Mouse (Mus musculus): ENCODE measurements around the gene Pum2. TPM values are rescaled to one million over a fixed set of nuclear protein-coding genes. Genes with fewer than 3 reads are reported as not detected.

The Pum2 gene
- polyA plus RNA-seq, 1 experiment from 2014 or later, result 69.2 TPM

- Histone ChIP-seq H3K4me2 (replicated peaks; ENCODE audit: low read depth, low read length) (no peak overlapping the region), H3K36me3 (ENCODE audit: control insufficient read depth, insufficient read depth, low read length) (0 out of 2 replicates have a peak, but pooled peaks cover 2% of the 10 kb centered on the region), H3K27ac (ENCODE audit: low read length) (no peak overlapping the region), H3K4me3 (ENCODE audit: low read depth, low read length) (no peak overlapping the region), H3K4me1 (ENCODE audit: control insufficient read depth, insufficient read depth, low read length) (no peaks in the 10 kb centered on the region), H3K27me3 (ENCODE audit: control insufficient read depth, insufficient read depth, low read length) (no peaks in the 10 kb centered on the region), H3K9me3 (ENCODE audit: control insufficient read depth, low read depth, low read length) (no peaks in the 10 kb centered on the region), H3K9ac (replicated peaks; ENCODE audit: low read depth, low read length) (no peak overlapping the region)
- no peak for ATAC-seq (ENCODE audit: insufficient number of reproducible peaks, insufficient read depth, low FRiP score, low read depth)
- WGBS, result 87% methylated on average over 6 of the region's 6 CpGs
Measured at GRCm38 (mm10) chr12:8759779-8760178, 85.8 kb downstream of the Pum2 start.

- Histone ChIP-seq H3K9me3 (ENCODE audit: control insufficient read depth, low read depth, low read length) (no peaks in the 10 kb centered on the region), H3K4me1 (ENCODE audit: control insufficient read depth, insufficient read depth, low read length) (no peaks in the 10 kb centered on the region), H3K9ac (replicated peaks; ENCODE audit: low read depth, low read length) (no peak overlapping the region), H3K36me3 (ENCODE audit: control insufficient read depth, insufficient read depth, low read length) (no peaks in the 10 kb centered on the region), H3K4me2 (replicated peaks; ENCODE audit: low read depth, low read length) (no peak overlapping the region), H3K4me3 (ENCODE audit: low read depth, low read length) (no peak overlapping the region), H3K27ac (ENCODE audit: low read length) (no peak overlapping the region), H3K27me3 (ENCODE audit: control insufficient read depth, insufficient read depth, low read length) (no peaks in the 10 kb centered on the region)
- 70% methylated on average over 6 of the region's 6 CpGs for WGBS
- no peak for ATAC-seq (ENCODE audit: insufficient number of reproducible peaks, insufficient read depth, low FRiP score, low read depth)
Measured at GRCm38 (mm10) chr12:8760561-8760960, 86.6 kb downstream of the Pum2 start.

GRCm38 (mm10) chr12:8761058-8761457 lies 87.1 kb downstream of the Pum2 start:
- WGBS, result 71% methylated on average over 7 of the region's 7 CpGs
- ATAC-seq (ENCODE audit: insufficient number of reproducible peaks, insufficient read depth, low FRiP score, low read depth), result no peak
- no peaks in the 10 kb centered on the region for H3K9me3 ChIP-seq (ENCODE audit: control insufficient read depth, low read depth, low read length)

GRCm38 (mm10) chr12:8762667-8763066 lies 88.7 kb downstream of the Pum2 start:
- Histone ChIP-seq H3K36me3 (ENCODE audit: control insufficient read depth, insufficient read depth, low read length) (no peaks in the 10 kb centered on the region), H3K4me2 (replicated peaks; ENCODE audit: low read depth, low read length) (no peak overlapping the region), H3K27ac (ENCODE audit: low read length) (no peak overlapping the region), H3K9me3 (ENCODE audit: control insufficient read depth, low read depth, low read length) (no peaks in the 10 kb centered on the region), H3K9ac (replicated peaks; ENCODE audit: low read depth, low read length) (no peak overlapping the region), H3K4me3 (ENCODE audit: low read depth, low read length) (no peak overlapping the region), H3K27me3 (ENCODE audit: control insufficient read depth, insufficient read depth, low read length) (no peaks in the 10 kb centered on the region), H3K4me1 (ENCODE audit: control insufficient read depth, insufficient read depth, low read length) (no peaks in the 10 kb centered on the region)
- 73% methylated on average over 2 of the region's 2 CpGs for WGBS
- ATAC-seq (ENCODE audit: insufficient number of reproducible peaks, insufficient read depth, low FRiP score, low read depth), result no peak

More at GRCm38 (mm10) chr12:8761058-8761457, 87.1 kb downstream of the Pum2 start:
- no peak overlapping the region for H3K27ac ChIP-seq (ENCODE audit: low read length)
- no peaks in the 10 kb centered on the region for H3K36me3 ChIP-seq (ENCODE audit: control insufficient read depth, insufficient read depth, low read length)
- H3K4me1 ChIP-seq (ENCODE audit: control insufficient read depth, insufficient read depth, low read length), result no peaks in the 10 kb centered on the region
- H3K4me2 ChIP-seq (replicated peaks; ENCODE audit: low read depth, low read length), result no peak overlapping the region
- H3K27me3 ChIP-seq (ENCODE audit: control insufficient read depth, insufficient read depth, low read length), result no peaks in the 10 kb centered on the region
- no peak overlapping the region for H3K4me3 ChIP-seq (ENCODE audit: low read depth, low read length)
- no peak overlapping the region for H3K9ac ChIP-seq (replicated peaks; ENCODE audit: low read depth, low read length)

GRCm38 (mm10) chr12:8764221-8764930 lies 90.4 kb downstream of the Pum2 start:
- 69% methylated on average over 15 of the region's 15 CpGs for WGBS
- no peak overlapping the region for H3K27ac ChIP-seq (ENCODE audit: low read length)
- H3K9ac ChIP-seq (replicated peaks; ENCODE audit: low read depth, low read length), result no peak overlapping the region
- no peak for ATAC-seq (ENCODE audit: insufficient number of reproducible peaks, insufficient read depth, low FRiP score, low read depth)
- no peak overlapping the region for H3K4me3 ChIP-seq (ENCODE audit: low read depth, low read length)
- H3K27me3 ChIP-seq (ENCODE audit: control insufficient read depth, insufficient read depth, low read length), result no peaks in the 10 kb centered on the region
- H3K36me3 ChIP-seq (ENCODE audit: control insufficient read depth, insufficient read depth, low read length), result no peaks in the 10 kb centered on the region
- no peak overlapping the region for H3K4me2 ChIP-seq (replicated peaks; ENCODE audit: low read depth, low read length)
- no peaks in the 10 kb centered on the region for H3K9me3 ChIP-seq (ENCODE audit: control insufficient read depth, low read depth, low read length)
- no peaks in the 10 kb centered on the region for H3K4me1 ChIP-seq (ENCODE audit: control insufficient read depth, insufficient read depth, low read length)

GRCm38 (mm10) chr12:8770946-8771843 lies 97.3 kb downstream of the Pum2 start, which contains the start of gene Sdc1:
TSS of gene Sdc1 (plus strand) at chr12:8771323.
- under 1% methylated on average over 62 of the region's 67 CpGs for WGBS
- H3K27me3 ChIP-seq (ENCODE audit: control insufficient read depth, insufficient read depth, low read length), result no peaks in the 10 kb centered on the region
- H3K27ac ChIP-seq (ENCODE audit: low read length), result peak within 1 kb of the TSS; percentile 93
- H3K9ac ChIP-seq (replicated peaks; ENCODE audit: low read depth, low read length), result peak within 1 kb of the TSS; percentile 85
- peak; percentile 92 for ATAC-seq (ENCODE audit: insufficient number of reproducible peaks, insufficient read depth, low FRiP score, low read depth)
- H3K4me2 ChIP-seq (replicated peaks; ENCODE audit: low read depth, low read length), result peak within 1 kb of the TSS; percentile 93
- H3K4me3 ChIP-seq (ENCODE audit: low read depth, low read length), result peak within 1 kb of the TSS; percentile 94
- no peaks in the 10 kb centered on the region for H3K9me3 ChIP-seq (ENCODE audit: control insufficient read depth, low read depth, low read length)
- H3K4me1 ChIP-seq (ENCODE audit: control insufficient read depth, insufficient read depth, low read length), result peaks cover 15% of the 10 kb centered on the region
- H3K36me3 ChIP-seq (ENCODE audit: control insufficient read depth, insufficient read depth, low read length), result no peaks in the 10 kb centered on the region

- Histone ChIP-seq H3K27ac (ENCODE audit: low read length) (peak overlapping the region; percentile 93), H3K27me3 (ENCODE audit: control insufficient read depth, insufficient read depth, low read length) (no peaks in the 10 kb centered on the region), H3K4me1 (ENCODE audit: control insufficient read depth, insufficient read depth, low read length) (peaks cover 15% of the 10 kb centered on the region), H3K36me3 (ENCODE audit: control insufficient read depth, insufficient read depth, low read length) (no peaks in the 10 kb centered on the region), H3K9me3 (ENCODE audit: control insufficient read depth, low read depth, low read length) (no peaks in the 10 kb centered on the region), H3K9ac (replicated peaks; ENCODE audit: low read depth, low read length) (peak overlapping the region; percentile 85), H3K4me2 (replicated peaks; ENCODE audit: low read depth, low read length) (peak overlapping the region; percentile 93), H3K4me3 (ENCODE audit: low read depth, low read length) (peak overlapping the region; percentile 94)
- ATAC-seq (ENCODE audit: insufficient number of reproducible peaks, insufficient read depth, low FRiP score, low read depth), result no peak; the same call in 1 of the 2 replicates
- WGBS, result under 1% methylated on average over 37 of the region's 37 CpGs
Measured at GRCm38 (mm10) chr12:8771844-8772380, 98.0 kb downstream of the Pum2 start.

GRCm38 (mm10) chr12:8772451-8773143 lies 98.7 kb downstream of the Pum2 start:
- Histone ChIP-seq H3K27me3 (ENCODE audit: control insufficient read depth, insufficient read depth, low read length) (no peaks in the 10 kb centered on the region), H3K9ac (replicated peaks; ENCODE audit: low read depth, low read length) (peak overlapping the region; percentile 85)
- under 1% methylated on average over 54 of the region's 55 CpGs for WGBS

More at GRCm38 (mm10) chr12:8772451-8773143, 98.7 kb downstream of the Pum2 start:
- Histone ChIP-seq H3K4me1 (ENCODE audit: control insufficient read depth, insufficient read depth, low read length) (peaks cover 20% of the 10 kb centered on the region), H3K27ac (ENCODE audit: low read length) (peak overlapping the region; percentile 93), H3K4me2 (replicated peaks; ENCODE audit: low read depth, low read length) (peak overlapping the region; percentile 93), H3K9me3 (ENCODE audit: control insufficient read depth, low read depth, low read length) (no peaks in the 10 kb centered on the region), H3K4me3 (ENCODE audit: low read depth, low read length) (peak overlapping the region; percentile 94), H3K36me3 (ENCODE audit: control insufficient read depth, insufficient read depth, low read length) (no peaks in the 10 kb centered on the region)
- peak; percentile 59 for ATAC-seq (ENCODE audit: insufficient number of reproducible peaks, insufficient read depth, low FRiP score, low read depth)

Data from stomach, embryonic 14.5 days (tissue).